ENCODE assay signal across 8 mouse cellular contexts in the genomic region with DNA sequence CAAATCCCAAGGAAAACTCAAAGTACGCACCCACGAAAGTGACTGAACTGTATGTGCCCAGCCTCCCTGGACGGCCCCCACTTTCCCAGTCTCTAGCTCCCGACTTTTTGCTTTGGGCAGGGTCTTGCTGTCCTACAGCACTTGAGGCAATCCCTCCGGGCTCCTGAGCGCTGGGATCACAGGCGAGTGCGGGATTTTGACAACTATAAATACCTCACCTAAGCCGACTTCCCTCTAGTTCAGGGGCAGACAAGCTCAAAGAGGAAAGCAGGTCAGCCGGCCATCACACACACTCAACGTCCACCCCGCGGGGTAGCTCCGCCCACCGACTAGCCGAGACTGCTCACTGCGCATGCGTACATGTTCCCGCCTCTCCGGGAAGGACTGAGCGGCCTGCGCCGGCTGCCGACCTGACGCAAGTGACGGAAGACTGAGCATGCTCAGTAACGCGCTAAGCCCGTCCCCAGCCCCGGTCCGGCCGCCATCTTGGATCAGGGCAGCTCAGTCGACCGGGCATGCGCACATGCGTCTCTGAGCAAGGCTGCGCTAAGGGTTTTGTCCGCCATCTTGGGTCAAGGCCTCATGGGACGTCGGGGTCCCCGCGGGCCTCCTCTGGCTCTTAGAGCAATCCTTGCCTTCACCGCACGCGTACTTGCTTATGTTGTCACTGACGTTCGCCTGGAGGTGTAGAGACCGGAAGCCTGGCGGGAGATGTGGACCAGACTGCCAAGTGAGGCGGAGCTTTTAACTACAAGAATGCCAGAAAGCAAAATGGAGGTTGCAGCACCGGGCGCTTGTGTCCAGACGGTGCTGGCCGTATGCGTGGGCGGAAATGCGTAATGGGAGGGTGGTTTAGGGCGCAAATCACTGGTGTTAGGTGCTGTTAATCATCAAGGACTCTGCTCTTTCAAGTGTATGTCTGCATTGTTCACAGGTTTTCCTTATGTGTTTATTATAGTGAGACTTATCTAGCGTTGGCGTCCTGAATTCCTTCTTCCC. TPM values are rescaled to one million over a fixed set of nuclear protein-coding genes. Genes with fewer than 3 reads are reported as not detected.
A peak's percentile ranks its signal among the peaks of the same experiment; 100 is the strongest.
DNase-seq lines count a peak whose midpoint lies in the region; ATAC-seq lines count a peak whose summit lies in the region.

TSS of gene 0610009B22Rik (minus strand) at position 545 of the 999 bp plus-strand sequence.

- H3K4me1 ChIP-seq in lung, embryonic 16.5 days (replicated peaks; ENCODE audit: control insufficient read depth, insufficient read depth, low read length) = peaks cover 9% of the 10 kb centered on the region

- H3K27ac ChIP-seq in lung, embryonic 16.5 days (ENCODE audit: low read length) = peak within 1 kb of the TSS; percentile 100

- peak within 1 kb of the TSS; percentile 88 for H3K4me2 ChIP-seq in lung, embryonic 16.5 days (ENCODE audit: low read depth, low read length)

- H3K36me3 ChIP-seq in lung, embryonic 16.5 days (ENCODE audit: control insufficient read depth, insufficient read depth, low read length) = no peaks in the 10 kb centered on the region

- H3K9me3 ChIP-seq in lung, embryonic 16.5 days (ENCODE audit: control insufficient read depth, low read length) = no peaks in the 10 kb centered on the region

- peak; percentile 97 to 98 for ATAC-seq in hematopoietic stem cell, adult 5-6 weeks (replicated peaks in 1 of 2; ENCODE audit: insufficient read depth in 1 of 2, low FRiP score in 2 of 2, low TSS enrichment in 1 of 2, low read depth in 1 of 2, poor library complexity in 2 of 2, severe bottlenecking in 2 of 2)
- peak; percentile 99 for ATAC-seq in lung, embryonic 16.5 days (ENCODE audit: low read depth)

- no peaks in the 10 kb centered on the region for H3K27me3 ChIP-seq in lung, embryonic 16.5 days (ENCODE audit: control insufficient read depth, insufficient read depth, low read depth, low read length)

- WGBS in lung, embryonic 16.5 days = 0% methylated on average over 60 of the region's 60 CpGs

- peak within 1 kb of the TSS; percentile 91 for H3K9ac ChIP-seq in lung, embryonic 16.5 days (ENCODE audit: low read length)

- DNase-seq in MEL-GATA-1-ER (ENCODE audit: extremely low read depth, low read depth) = peak; percentile 92
- peak; percentile 100 for DNase-seq in cerebellum, adult 8-10 months
- peak; percentile 100 for DNase-seq in forelimb bud, embryonic 11.5 days (ENCODE audit: low read depth, low spot score)
- DNase-seq in layer of hippocampus, adult 9-10 months (ENCODE audit: low spot score) = peak; percentile 98
- DNase-seq in ovary, postnatal 10 days (ENCODE audit: low spot score) = peak; percentile 98
- DNase-seq in thymus, postnatal 10 days (ENCODE audit: low spot score in 2 of 2) = peak; percentile 99 to 100

- peak within 1 kb of the TSS; percentile 81 for H3K4me3 ChIP-seq in lung, embryonic 16.5 days (ENCODE audit: low read length)

RNA-seq across cellular contexts. Expression of gene 0610009B22Rik, which starts in this region (rescaled TPM):
- total RNA-seq in hematopoietic stem cell, adult 5-6 weeks (2017) = 18.0 and 18.5 TPM in 2 replicates
- 103 and 104 TPM in 2 replicates for polyA plus RNA-seq in lung, embryonic 16.5 days (2015; fragmentation: Nextera tagmentation; extraction: Ambion mirVana)

Comparison
In these comparisons a context has a peak if more than half of its experiments do, and no peak if none do; other contexts are left out.
1. Peak in every context shown above with its lines: DNase-seq, ATAC-seq, H3K4me3 ChIP-seq and H3K27ac ChIP-seq.